Mouse (Mus musculus) cortical plate, adult 2 months (tissue): ENCODE results near the gene Gm10203.

Experiments used
- CTCF ChIP-seq: fragments of 200-500 bp; IDR thresholded peaks from 2 replicates; pipeline ENCODE4 v1.5.1; 2011; ENCODE audit warnings: mild to moderate bottlenecking, control low read depth, low read length; ENCODE audit not compliant: insufficient read depth; ENCODE audit errors: extremely low read depth
- POLR2A ChIP-seq: fragments of 200-500 bp; IDR thresholded peaks from 2 replicates; pipeline ENCODE4 v1.6.1; 2011; ENCODE audit warnings: mild to moderate bottlenecking, low read length, control low read depth; ENCODE audit not compliant: insufficient read depth; ENCODE audit errors: extremely low read depth

- TF ChIP-seq CTCF (no peak), POLR2A (no peak)
These were observed 49.1 kb downstream of the Gm10203 start for GRCm38 (mm10) chr6:149179064-149179463.
